Mouse (Mus musculus): ENCODE measurements around the gene Pde4c.

Gene Pde4c

GRCm38 (mm10) chr8:70697366-70698250, 25.9 kb upstream of the Pde4c start:
- no peak for DNase-seq (ENCODE audit: low spot score)

- peak; percentile 99 for DNase-seq (ENCODE audit: low spot score)
These were observed 25.0 kb upstream of the Pde4c start, which contains the start of gene Jund for GRCm38 (mm10) chr8:70698310-70699109. Jund (plus strand) TSS chr8:70698949.

- DNase-seq (ENCODE audit: low spot score), result no peak
These were observed 24.2 kb upstream of the Pde4c start for GRCm38 (mm10) chr8:70699116-70699833.

GRCm38 (mm10) chr8:70699834-70700554, 23.5 kb upstream of the Pde4c start:
- peak; percentile 73 for DNase-seq (ENCODE audit: low spot score)

- peak; percentile 82 for DNase-seq (ENCODE audit: low spot score)
These were observed 23.0 kb upstream of the Pde4c start for GRCm38 (mm10) chr8:70700555-70700922.

- no peak for DNase-seq (ENCODE audit: low spot score)
These were observed 22.2 kb upstream of the Pde4c start for GRCm38 (mm10) chr8:70701048-70701981.

- no peak for DNase-seq (ENCODE audit: low spot score)
These were observed 21.3 kb upstream of the Pde4c start for GRCm38 (mm10) chr8:70701982-70702841.

- DNase-seq (ENCODE audit: low spot score), result peak; percentile 70
These were observed 20.7 kb upstream of the Pde4c start for GRCm38 (mm10) chr8:70702842-70703182.

- DNase-seq (ENCODE audit: low spot score), result no peak
These were observed 20.2 kb upstream of the Pde4c start, which contains the start of gene Iqcn for GRCm38 (mm10) chr8:70703287-70703686. Iqcn (plus strand) TSS chr8:70703457.

GRCm38 (mm10) chr8:70708281-70708680, 15.2 kb upstream of the Pde4c start:
- no peak for DNase-seq (ENCODE audit: low spot score)

- no peak for DNase-seq (ENCODE audit: low spot score)
These were observed 13.7 kb upstream of the Pde4c start for GRCm38 (mm10) chr8:70709794-70710193.

- DNase-seq (ENCODE audit: low spot score), result no peak
These were observed 13.2 kb upstream of the Pde4c start for GRCm38 (mm10) chr8:70710296-70710695.

- no peak for DNase-seq (ENCODE audit: low spot score)
These were observed 12.5 kb upstream of the Pde4c start for GRCm38 (mm10) chr8:70711041-70711440.

GRCm38 (mm10) chr8:70713991-70714390, 9.5 kb upstream of the Pde4c start:
- DNase-seq (ENCODE audit: low spot score), result no peak

- DNase-seq (ENCODE audit: low spot score), result no peak
These were observed 8.4 kb upstream of the Pde4c start for GRCm38 (mm10) chr8:70715086-70715485.

GRCm38 (mm10) chr8:70716521-70717400, 6.8 kb upstream of the Pde4c start:
- DNase-seq (ENCODE audit: low spot score), result no peak

GRCm38 (mm10) chr8:70718297-70718696, 5.2 kb upstream of the Pde4c start, which contains the start of gene Gm3336:
Gm3336 (plus strand) TSS chr8:70718543.
- peak; percentile 55 for DNase-seq (ENCODE audit: low spot score)

GRCm38 (mm10) chr8:70719796-70720270, 3.7 kb upstream of the Pde4c start:
- DNase-seq (ENCODE audit: low spot score), result no peak
